Mouse (Mus musculus) forebrain, embryonic 11.5 days (tissue): ENCODE measurements around the gene H2-Ob. TPM values are rescaled to one million over a fixed set of nuclear protein-coding genes. Genes with fewer than 3 reads are reported as not detected.

Experiments used
- ATAC-seq: fragments of 200-750 bp; cut with Nextera tagmentation; replicated peaks from 2 replicates; pipeline ENCODE4 v1.8.0; 2017; ENCODE audit warnings: moderate TSS enrichment; ENCODE audit not compliant: low FRiP score
- DNase-seq: peaks from one replicate; pipeline ENCODE4 v3.0.0-alpha.2; 2017; ENCODE audit warnings: low spot score
- H3K27ac ChIP-seq: fragments of 300-500 bp; sonication (generic); 2 replicates; pipeline ENCODE4 v1.5.1; 2014; ENCODE audit warnings: low read depth, low read length
- H3K27me3 ChIP-seq: fragments of 300-500 bp; sonication (generic); 2 replicates; pipeline ENCODE4 v1.6.1; 2014; ENCODE audit warnings: mild to moderate bottlenecking, low read length, mixed read lengths; ENCODE audit not compliant: control insufficient read depth, insufficient read depth
- H3K36me3 ChIP-seq: fragments of 300-500 bp; sonication (generic); 2 replicates; pipeline ENCODE4 v1.6.1; 2014; ENCODE audit warnings: mild to moderate bottlenecking, low read length, moderate library complexity, mixed read lengths; ENCODE audit not compliant: control insufficient read depth, insufficient read depth
- H3K4me1 ChIP-seq: fragments of 300-500 bp; sonication (generic); replicated peaks from 2 replicates; pipeline ENCODE4 v1.6.1; 2014; ENCODE audit warnings: low read length, mixed read lengths; ENCODE audit not compliant: control insufficient read depth, insufficient read depth
- H3K4me2 ChIP-seq: fragments of 300-500 bp; sonication (generic); 2 replicates; pipeline ENCODE4 v1.6.1; 2014; ENCODE audit warnings: low read depth, mild to moderate bottlenecking, low read length, moderate library complexity, mixed read lengths; ENCODE audit not compliant: severe bottlenecking
- H3K4me3 ChIP-seq: fragments of 300-500 bp; sonication (generic); 2 replicates; pipeline ENCODE4 v1.5.1; 2014; ENCODE audit warnings: low read depth, low read length
- H3K9ac ChIP-seq: fragments of 300-500 bp; sonication (generic); 2 replicates; pipeline ENCODE4 v1.6.1; 2014; ENCODE audit warnings: low read length
- H3K9me3 ChIP-seq: fragments of 300-500 bp; sonication (generic); 2 replicates; pipeline ENCODE4 v1.6.1; 2016; ENCODE audit warnings: low read length, mixed read lengths; ENCODE audit not compliant: control insufficient read depth
- WGBS: fragments of 180-500 bp; shearing (Covaris S2); extraction: QIAGEN DNeasy Blood & Tissue Kit; methylation state at CpG from one replicate; pipeline ENCODE4 v1.1.7; 2014; 5-methylcytosine and 5-hydroxymethylcytosine counted together
- polyA plus RNA-seq: library from polyadenylated mRNA; unstranded; fragments of >200 nt; fragmentation: Nextera tagmentation; extraction: Ambion mirVana; gene quantifications from 2 replicates; pipeline ENCODE4 v1.2.1, GENCODE M21; 2014

The H2-Ob gene
- polyA plus RNA-seq, result not detected in 2 replicates

GRCm38 (mm10) chr17:34238706-34239105 lies at the start of gene H2-Ob:
Gene H2-Ob (plus strand): TSS chr17:34238903.
- no peaks in the 10 kb centered on the region for H3K27me3 ChIP-seq
- H3K4me2 ChIP-seq, result no peak within 1 kb of the TSS
- no peaks in the 10 kb centered on the region for H3K36me3 ChIP-seq
- no peak within 1 kb of the TSS for H3K9ac ChIP-seq
- H3K4me1 ChIP-seq, result no peaks in the 10 kb centered on the region
- no peak within 1 kb of the TSS for H3K27ac ChIP-seq
- no peak within 1 kb of the TSS for H3K4me3 ChIP-seq
- no peaks in the 10 kb centered on the region for H3K9me3 ChIP-seq
- WGBS, result 63% methylated on average over 3 of the region's 3 CpGs
- no peak for ATAC-seq
- DNase-seq, result no peak

- Histone ChIP-seq H3K36me3 (no peaks in the 10 kb centered on the region), H3K27me3 (peaks cover 49% of the 10 kb centered on the region), H3K9ac (no peak overlapping the region), H3K4me2 (no peak overlapping the region), H3K4me1 (peaks cover 10% of the 10 kb centered on the region), H3K9me3 (no peaks in the 10 kb centered on the region), H3K27ac (no peak overlapping the region), H3K4me3 (no peak overlapping the region)
- ATAC-seq (no peak), DNase-seq (no peak)
- 73% methylated on average over 6 of the region's 6 CpGs for WGBS
Measured at GRCm38 (mm10) chr17:34188986-34189385, 49.7 kb upstream of the H2-Ob start.

GRCm38 (mm10) chr17:34192852-34193251 lies 45.9 kb upstream of the H2-Ob start:
- DNase-seq (no peak), ATAC-seq (no peak)
- H3K36me3 ChIP-seq, result no peaks in the 10 kb centered on the region
- peaks cover 3% of the 10 kb centered on the region for H3K4me1 ChIP-seq
- no peaks in the 10 kb centered on the region for H3K9me3 ChIP-seq
- no peak overlapping the region for H3K4me2 ChIP-seq
- H3K9ac ChIP-seq, result no peak overlapping the region
- H3K27ac ChIP-seq, result no peak overlapping the region
- H3K4me3 ChIP-seq, result no peak overlapping the region
- WGBS, result 20% methylated on average over 16 of the region's 16 CpGs
- H3K27me3 ChIP-seq, result peaks cover 49% of the 10 kb centered on the region

DNA sequence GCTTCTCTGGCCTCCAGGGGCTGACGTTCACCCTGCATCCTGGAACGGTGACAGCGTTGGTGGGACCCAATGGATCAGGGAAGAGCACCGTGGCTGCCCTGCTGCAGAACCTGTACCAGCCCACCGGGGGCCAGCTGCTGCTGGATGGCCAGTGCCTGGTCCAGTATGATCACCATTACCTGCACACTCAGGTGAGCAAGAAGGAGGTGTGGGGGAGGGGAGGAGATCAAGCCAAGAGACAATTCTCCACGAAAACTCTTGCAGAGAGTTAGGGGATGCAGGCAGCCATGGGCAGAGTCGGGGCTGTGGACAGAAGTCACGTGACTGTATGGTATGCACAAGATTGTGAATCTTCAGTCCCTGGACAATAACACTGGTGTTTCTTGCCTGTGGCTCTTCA lies 45.2 kb upstream of the H2-Ob start:
- Histone ChIP-seq H3K4me2 (no peak overlapping the region), H3K4me1 (peaks cover 5% of the 10 kb centered on the region), H3K9me3 (no peaks in the 10 kb centered on the region), H3K4me3 (no peak overlapping the region), H3K36me3 (no peaks in the 10 kb centered on the region), H3K27me3 (peaks cover 50% of the 10 kb centered on the region), H3K9ac (no peak overlapping the region), H3K27ac (no peak overlapping the region)
- WGBS, result 64% methylated on average over 8 of the region's 8 CpGs
- ATAC-seq (no peak), DNase-seq (no peak)

GRCm38 (mm10) chr17:34194723-34195122 lies 44.0 kb upstream of the H2-Ob start:
- 96% methylated on average over 4 of the region's 4 CpGs for WGBS
- H3K4me2 ChIP-seq, result no peak overlapping the region
- ATAC-seq (no peak), DNase-seq (no peak)
- H3K27me3 ChIP-seq, result peaks cover 56% of the 10 kb centered on the region
- no peak overlapping the region for H3K27ac ChIP-seq
- H3K9ac ChIP-seq, result no peak overlapping the region
- H3K36me3 ChIP-seq, result no peaks in the 10 kb centered on the region
- no peak overlapping the region for H3K4me3 ChIP-seq
- H3K9me3 ChIP-seq, result no peaks in the 10 kb centered on the region
- peaks cover 5% of the 10 kb centered on the region for H3K4me1 ChIP-seq

DNA sequence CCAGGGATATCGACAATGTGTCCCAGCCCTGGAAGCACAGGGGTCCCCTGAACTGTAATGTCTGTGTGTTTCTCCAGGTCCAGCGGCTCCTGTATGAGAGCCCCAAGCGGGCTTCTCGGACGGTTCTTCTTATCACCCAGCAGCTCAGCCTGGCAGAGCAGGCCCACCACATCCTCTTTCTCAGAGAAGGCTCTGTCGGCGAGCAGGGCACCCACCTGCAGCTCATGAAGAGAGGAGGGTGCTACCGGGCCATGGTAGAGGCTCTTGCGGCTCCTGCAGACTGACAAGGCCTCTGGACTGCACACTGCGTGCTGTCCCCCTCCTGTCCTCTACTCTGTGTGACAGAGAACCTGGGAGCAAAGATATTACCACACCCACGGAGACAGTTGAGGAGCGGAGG lies 42.2 kb upstream of the H2-Ob start:
- H3K36me3 ChIP-seq, result no peaks in the 10 kb centered on the region
- H3K9me3 ChIP-seq, result no peaks in the 10 kb centered on the region
- H3K4me1 ChIP-seq, result peaks cover 5% of the 10 kb centered on the region
- WGBS, result 27% methylated on average over 12 of the region's 12 CpGs
- DNase-seq (no peak), ATAC-seq (no peak)
- no peak overlapping the region for H3K9ac ChIP-seq
- H3K4me2 ChIP-seq, result no peak overlapping the region
- H3K27ac ChIP-seq, result no peak overlapping the region
- H3K4me3 ChIP-seq, result no peak overlapping the region
- H3K27me3 ChIP-seq, result peaks cover 56% of the 10 kb centered on the region

DNA sequence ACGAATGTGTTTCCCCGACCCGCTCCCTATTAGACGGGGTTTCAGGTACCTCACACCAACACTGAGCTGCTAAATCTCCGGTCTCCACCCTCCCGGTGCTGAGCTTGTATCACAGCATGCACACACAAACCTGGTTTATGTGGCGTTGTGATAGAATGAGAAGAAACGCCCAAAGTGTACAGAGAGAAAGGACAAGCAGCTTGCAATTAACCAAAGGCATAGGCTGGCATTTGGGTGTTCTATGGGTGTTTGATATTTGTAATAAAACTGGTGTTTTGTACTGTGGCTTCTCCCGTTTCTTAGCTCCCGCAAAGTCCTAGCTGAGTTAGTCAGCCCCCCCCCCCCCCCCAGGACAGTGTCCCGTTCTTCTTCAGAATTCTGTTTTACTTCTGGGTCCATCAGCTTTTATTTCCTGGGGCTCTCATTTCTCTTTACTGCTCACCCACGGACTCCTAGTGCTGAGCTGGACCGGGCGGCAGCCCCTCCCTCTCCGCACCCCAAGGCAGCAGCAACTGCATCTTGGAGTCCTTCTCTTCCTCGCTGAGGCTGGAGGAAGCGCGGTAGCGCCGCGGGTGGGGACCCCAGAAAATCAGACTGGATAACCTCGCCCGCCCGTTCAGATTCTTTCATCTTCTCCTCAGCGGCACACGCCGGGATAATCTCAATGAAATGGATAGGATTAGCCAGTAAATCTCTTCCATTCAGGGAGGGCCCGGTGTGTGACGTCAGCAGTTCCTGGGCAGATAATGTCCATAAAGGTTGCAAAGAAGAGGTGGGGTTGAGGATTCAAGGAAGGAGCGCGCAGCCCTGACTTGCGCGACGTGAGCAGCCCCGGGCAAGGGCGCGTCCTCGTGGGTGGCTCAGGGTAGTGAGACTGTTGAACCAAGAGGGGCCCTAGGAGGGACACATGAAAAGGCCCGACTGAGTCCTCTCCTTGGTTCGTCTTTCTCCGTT lies 41.5 kb upstream of the H2-Ob start, which contains the start of gene Psmb8:
Gene Psmb8, plus strand, starts transcription at position 781 of the 954 bp plus-strand sequence.
- H3K27ac ChIP-seq, result no peak within 1 kb of the TSS
- H3K4me2 ChIP-seq, result peak within 1 kb of the TSS; percentile 44
- H3K27me3 ChIP-seq, result peaks cover 55% of the 10 kb centered on the region
- peak within 1 kb of the TSS; percentile 18 for H3K4me3 ChIP-seq
- no peaks in the 10 kb centered on the region for H3K36me3 ChIP-seq
- peaks cover 5% of the 10 kb centered on the region for H3K4me1 ChIP-seq
- whole genome bisulfite sequencing, result 4% methylated on average over 41 of the region's 41 CpGs
- no peak within 1 kb of the TSS for H3K9ac ChIP-seq
- H3K9me3 ChIP-seq, result no peaks in the 10 kb centered on the region
- DNase-seq (peak; percentile 85), ATAC-seq (peak; percentile 66; the same call in 1 of the 2 replicates)

GRCm38 (mm10) chr17:34197904-34198520 lies 40.7 kb upstream of the H2-Ob start:
- Histone ChIP-seq H3K9me3 (no peaks in the 10 kb centered on the region), H3K27ac (no peak overlapping the region), H3K27me3 (peaks cover 49% of the 10 kb centered on the region), H3K4me1 (peaks cover 5% of the 10 kb centered on the region), H3K4me3 (peak overlapping the region; percentile 18), H3K36me3 (no peaks in the 10 kb centered on the region), H3K9ac (no peak overlapping the region), H3K4me2 (peak overlapping the region; percentile 44)
- WGBS, result 2% methylated on average over 32 of the region's 32 CpGs
- DNase-seq (no peak), ATAC-seq (no peak)
